Mouse (Mus musculus): Measurements from ENCODE around the gene Gm42742. TPM values are rescaled to one million over a fixed set of nuclear protein-coding genes. Genes with fewer than 3 reads are reported as not detected.

The Gm42742 gene
- total RNA-seq (2023; ENCODE audit: inconsistent age): 26.9 to 42.2 TPM (median 37.4 TPM) in 4 replicates

DNA sequence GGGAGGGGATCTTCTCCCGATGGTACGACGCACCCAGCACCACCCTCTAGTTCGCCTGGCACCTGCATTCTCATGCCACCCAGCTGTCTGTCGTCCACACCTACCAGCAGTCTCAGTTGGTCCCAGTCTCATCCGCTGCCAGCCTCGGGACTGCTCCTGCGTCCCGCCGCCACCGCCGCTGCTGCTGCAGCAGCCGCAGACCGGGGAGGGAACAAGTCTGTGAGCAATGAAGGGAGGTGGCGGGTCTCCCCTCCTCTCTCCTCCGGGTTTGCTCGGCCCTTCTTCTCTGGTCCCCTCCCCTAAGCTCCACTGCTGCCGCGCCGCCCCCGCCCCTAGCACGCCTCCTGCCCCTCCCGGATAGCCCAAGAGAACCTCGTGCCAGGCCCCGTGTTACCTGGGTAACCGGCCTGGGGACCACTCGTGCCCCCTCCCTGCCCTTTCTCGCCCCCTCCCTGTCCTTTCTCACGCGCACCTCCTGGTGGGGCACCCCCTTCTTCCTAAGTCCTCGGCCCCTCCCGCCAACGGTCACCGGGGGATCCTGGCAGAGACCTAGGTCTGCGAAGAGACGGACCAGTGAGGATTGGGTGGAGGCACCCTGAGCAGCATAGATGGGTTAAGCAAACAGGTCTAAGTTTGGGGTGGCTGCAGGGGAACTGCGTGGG lies at the start of gene Gm42742, which contains the start of gene Prrt2:
Gene Gm42742 (minus strand): TSS at position 197 of the 662 bp plus-strand sequence.
Gene Prrt2 (minus strand): TSS at position 311 of the 662 bp plus-strand sequence.

DNA sequence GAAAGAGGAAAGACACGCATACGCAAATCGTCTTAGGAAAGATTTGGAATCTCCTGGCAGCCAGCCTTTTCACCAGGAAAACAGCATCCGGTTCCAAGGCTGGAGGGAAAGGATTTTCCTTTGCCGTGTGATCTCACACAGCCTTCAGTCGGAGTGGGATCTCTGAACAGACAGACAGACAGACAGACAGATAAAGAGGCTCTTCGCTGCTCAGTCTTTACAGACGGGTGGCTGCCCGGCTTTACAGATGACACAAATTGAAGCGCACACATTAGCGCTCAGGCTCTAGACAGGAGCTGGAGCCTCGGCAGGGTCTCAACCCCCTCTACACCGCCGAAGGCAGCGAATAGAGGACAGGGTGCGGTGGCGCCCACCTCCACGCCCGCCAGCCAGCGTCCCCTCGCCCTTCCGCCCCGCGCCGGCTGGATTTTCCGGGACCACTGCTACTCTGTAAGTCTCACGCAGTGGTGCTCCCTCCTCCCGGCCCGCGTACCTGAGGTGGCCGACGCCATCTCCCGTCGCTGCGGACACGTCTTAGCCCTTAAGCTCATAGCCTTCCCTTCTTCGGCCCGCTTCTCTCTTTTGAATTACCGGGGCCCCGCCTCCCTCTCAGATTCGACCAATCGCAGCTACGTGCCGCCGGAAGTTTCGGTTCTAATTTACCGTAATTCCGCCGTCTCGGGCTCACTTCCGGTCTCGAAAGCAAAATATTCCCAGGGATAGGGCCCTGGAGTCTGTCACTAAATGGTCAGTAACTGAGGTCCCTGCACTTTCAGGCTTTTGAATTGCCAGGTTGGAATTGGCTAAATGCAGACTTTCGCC lies 21.2 kb upstream of the Gm42742 start, which contains the start of gene Kif22:
Gene Kif22 (minus strand): TSS at position 621 of the 822 bp plus-strand sequence.

DNA sequence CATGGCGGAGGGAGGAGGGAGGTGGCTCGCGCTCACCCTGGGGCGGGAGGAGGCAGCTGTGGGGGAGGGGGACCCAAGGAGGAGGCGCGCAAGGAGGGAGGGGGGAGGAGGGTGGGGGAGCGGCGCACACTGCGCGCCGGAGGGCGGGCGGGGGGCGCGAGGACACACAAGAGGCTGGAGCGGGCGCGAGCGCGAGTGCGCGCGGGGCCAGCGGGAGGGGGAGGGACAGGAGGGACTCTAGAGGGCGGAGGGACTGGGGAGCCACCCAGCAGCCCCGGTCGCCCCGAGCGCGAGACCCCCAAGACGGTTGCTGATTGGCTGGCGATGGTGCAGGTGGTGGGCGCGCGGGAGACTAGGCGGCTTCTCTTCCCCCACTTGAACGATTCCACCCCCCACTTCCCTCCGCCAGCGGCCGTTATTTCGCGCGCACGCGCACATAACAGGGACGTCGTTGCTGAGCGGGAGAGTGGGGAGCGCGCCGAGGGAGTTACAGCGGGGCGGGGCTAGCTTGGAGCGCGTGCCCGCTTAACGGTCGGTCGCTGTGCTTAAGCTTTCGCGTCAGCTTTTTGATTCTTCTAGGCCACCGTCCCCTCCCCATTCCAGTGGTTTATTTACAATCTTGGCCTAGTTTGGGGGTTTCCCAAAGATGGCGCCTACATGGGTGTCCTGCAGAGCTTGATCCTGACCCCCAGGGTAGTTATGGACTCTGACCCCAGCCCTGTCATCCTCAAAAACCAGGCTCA lies 6.3 kb upstream of the Gm42742 start, which contains the start of gene Maz:
Gene Maz (minus strand): TSS at position 54 of the 743 bp plus-strand sequence.

GRCm38 (mm10) chr7:127016971-127017949 lies 3.6 kb downstream of the Gm42742 start, which contains the start of gene Pagr1a:
Gene Pagr1a, minus strand, starts transcription at chr7:127017352.

GRCm38 (mm10) chr7:127016481-127016485 lies 4.6 kb downstream of the Gm42742 start, which contains the start of gene Pagr1b:
Gene Pagr1b, minus strand, starts transcription at chr7:127016484.

DNA sequence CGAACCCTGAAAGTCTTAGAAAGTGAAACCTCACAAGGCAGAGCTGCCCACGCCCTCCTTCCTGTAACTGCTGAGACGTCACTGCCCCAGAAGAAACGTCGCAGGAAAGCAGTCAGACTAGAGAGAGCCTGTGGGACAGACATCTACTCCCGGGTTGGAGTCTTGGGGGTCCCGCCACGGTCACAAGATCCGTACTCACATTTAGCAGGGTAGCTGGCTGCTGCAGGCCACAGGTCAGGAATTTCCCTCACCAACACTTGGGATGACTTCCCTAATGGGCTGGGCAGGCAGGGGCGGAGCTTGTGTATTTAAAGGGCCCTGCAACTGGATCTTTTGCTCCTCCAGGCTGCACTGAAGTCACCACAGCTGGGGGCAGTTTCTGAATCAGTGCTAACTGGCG lies 6.6 kb downstream of the Gm42742 start, which contains the start of gene Mvp:
Gene Mvp (minus strand): TSS at position 302 of the 400 bp plus-strand sequence.

GRCm38 (mm10) chr7:126975950-126976866 lies 44.7 kb downstream of the Gm42742 start, which contains the start of gene Cdiptos:
Gene Cdiptos, minus strand, starts transcription at chr7:126976098.

DNA sequence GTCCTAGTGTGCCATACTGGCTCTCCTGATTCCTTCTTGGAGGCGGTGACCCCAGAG lies 45.2 kb downstream of the Gm42742 start, which contains the start of gene Cdipt:
Gene Cdipt (plus strand): TSS at position 22 of the 57 bp plus-strand sequence.

Other genes with a start within 250 kb of the Gm42742 start
- gene Ypel3, start 244.1 kb downstream of the Gm42742 start, total RNA-seq (2023; ENCODE audit: inconsistent age): 214 to 273 TPM (median 230 TPM) in 4 replicates
- 6.5 to 8.9 TPM (median 7.0 TPM) in 4 replicates for gene Tbx6, start 239.6 kb downstream of the Gm42742 start, total RNA-seq (2023; ENCODE audit: inconsistent age)
- gene Ppp4c, start 228.6 kb downstream of the Gm42742 start, total RNA-seq (2023; ENCODE audit: inconsistent age): 266 to 298 TPM (median 270 TPM) in 4 replicates
- not detected in 4 replicates for gene Fam57b, start 223.4 kb downstream of the Gm42742 start, total RNA-seq (2023; ENCODE audit: inconsistent age)
- gene 4930451I11Rik, start 189.5 kb downstream of the Gm42742 start, total RNA-seq (2023; ENCODE audit: inconsistent age): not detected in 4 replicates
- not detected in 4 replicates for gene Doc2a, start 173.7 kb downstream of the Gm42742 start, total RNA-seq (2023; ENCODE audit: inconsistent age)
- gene Hirip3, start 159.1 kb downstream of the Gm42742 start, total RNA-seq (2023; ENCODE audit: inconsistent age): 19.8 to 34.1 TPM (median 25.1 TPM) in 4 replicates
- gene Ino80e, start 158.7 kb downstream of the Gm42742 start, total RNA-seq (2023; ENCODE audit: inconsistent age): 80.6 to 105 TPM (median 95.0 TPM) in 4 replicates
- gene Taok2, start 136.4 kb downstream of the Gm42742 start, total RNA-seq (2023; ENCODE audit: inconsistent age): 86.7 to 99.4 TPM (median 89.7 TPM) in 4 replicates
- gene Tmem219, start 98.2 kb downstream of the Gm42742 start, total RNA-seq (2023; ENCODE audit: inconsistent age): 36.7 to 44.6 TPM (median 41.0 TPM) in 4 replicates
- 34.7 to 41.2 TPM (median 38.6 TPM) in 4 replicates for gene Kctd13, start 92.2 kb downstream of the Gm42742 start, total RNA-seq (2023; ENCODE audit: inconsistent age)
- gene Asphd1, start 71.5 kb downstream of the Gm42742 start, total RNA-seq (2023; ENCODE audit: inconsistent age): not detected in 4 replicates
- 4.5 to 6.9 TPM (median 5.5 TPM) in 4 replicates for gene Sez6l2, start 70.5 kb downstream of the Gm42742 start, total RNA-seq (2023; ENCODE audit: inconsistent age)
- 66.9 to 70.5 TPM (median 68.4 TPM) in 4 replicates for gene Cdipt, start 45.2 kb downstream of the Gm42742 start, total RNA-seq (2023; ENCODE audit: inconsistent age)
- 0.54 to 1.4 TPM (median 1.3 TPM) in 4 replicates for gene Cdiptos, start 45.0 kb downstream of the Gm42742 start, total RNA-seq (2023; ENCODE audit: inconsistent age)
- 41.1 to 44.2 TPM (median 42.9 TPM) in 4 replicates for gene Mvp, start 6.5 kb downstream of the Gm42742 start, total RNA-seq (2023; ENCODE audit: inconsistent age)
- 6.5 to 7.8 TPM (median 6.7 TPM) in 3 of 4 replicates, not detected in the other for gene Pagr1b, start 4.6 kb downstream of the Gm42742 start, total RNA-seq (2023; ENCODE audit: inconsistent age)
- 3.8 to 30.1 TPM (median 20.5 TPM) in 3 of 4 replicates, not detected in the other for gene Pagr1a, start 3.7 kb downstream of the Gm42742 start, total RNA-seq (2023; ENCODE audit: inconsistent age)
- 1.2 to 1.6 TPM (median 1.4 TPM) in 4 replicates for gene Prrt2, start 114 bp upstream of the Gm42742 start, total RNA-seq (2023; ENCODE audit: inconsistent age)
- 211 to 222 TPM (median 215 TPM) in 4 replicates for gene Maz, start 5.9 kb upstream of the Gm42742 start, total RNA-seq (2023; ENCODE audit: inconsistent age)
- gene Kif22, start 21.4 kb upstream of the Gm42742 start, total RNA-seq (2023; ENCODE audit: inconsistent age): 2.8 to 4.5 TPM (median 3.0 TPM) in 4 replicates
- gene Zg16, start 66.2 kb upstream of the Gm42742 start, total RNA-seq (2023; ENCODE audit: inconsistent age): 2.3 to 4.0 TPM (median 2.6 TPM) in 3 of 4 replicates, not detected in the other
- gene AI467606, start 70.3 kb upstream of the Gm42742 start, total RNA-seq (2023; ENCODE audit: inconsistent age): 46.0 to 63.9 TPM (median 57.5 TPM) in 4 replicates
- 0.42 to 1.1 TPM (median 0.59 TPM) in 4 replicates for gene Qprt, start 101.1 kb upstream of the Gm42742 start, total RNA-seq (2023; ENCODE audit: inconsistent age)
- 6.5 to 8.8 TPM (median 7.3 TPM) in 4 replicates for gene Spn, start 116.7 kb upstream of the Gm42742 start, total RNA-seq (2023; ENCODE audit: inconsistent age)
- gene Cd2bp2, start 175.0 kb upstream of the Gm42742 start, total RNA-seq (2023; ENCODE audit: inconsistent age): 76.0 to 79.5 TPM (median 77.9 TPM) in 4 replicates
- 54.5 to 63.3 TPM (median 58.6 TPM) in 4 replicates for gene Tbc1d10b, start 187.4 kb upstream of the Gm42742 start, total RNA-seq (2023; ENCODE audit: inconsistent age)
- gene Mylpf, start 187.8 kb upstream of the Gm42742 start, total RNA-seq (2023; ENCODE audit: inconsistent age): 5.3 to 13.4 TPM (median 8.4 TPM) in 4 replicates
- 9.1 to 13.5 TPM (median 10.3 TPM) in 4 replicates for gene Zfp553, start 212.0 kb upstream of the Gm42742 start, total RNA-seq (2023; ENCODE audit: inconsistent age)
- gene Sept1, start 212.0 kb upstream of the Gm42742 start, total RNA-seq (2023; ENCODE audit: inconsistent age): 393 to 439 TPM (median 415 TPM) in 4 replicates
- 14.8 to 24.2 TPM (median 17.5 TPM) in 4 replicates for gene Zfp771, start 223.2 kb upstream of the Gm42742 start, total RNA-seq (2023; ENCODE audit: inconsistent age)
- gene Dctpp1, start 239.6 kb upstream of the Gm42742 start, total RNA-seq (2023; ENCODE audit: inconsistent age): 13.9 to 18.3 TPM (median 14.3 TPM) in 4 replicates